Mouse (Mus musculus): ENCODE measurements at regions not wholly inside any gene's neighbourhood (a gene's known extent, or its start where the extent isn't known, plus 50 kb on each side); places are given as distances from the start of the nearest gene placed in this dataset.

GRCm38 (mm10) chr1:151087811-151088511, 94.4 kb upstream of the Gm47985 start:
- no peak for DNase-seq (ENCODE audit: low read depth in 2 of 2, low spot score in 2 of 2)

- DNase-seq (ENCODE audit: low read depth in 2 of 2, low spot score in 2 of 2), result no peak
Observed at GRCm38 (mm10) chr1:151088535-151089125, 93.7 kb upstream of the Gm47985 start.

GRCm38 (mm10) chr1:151092035-151092434, 90.3 kb upstream of the Gm47985 start:
- no peak for DNase-seq (ENCODE audit: low read depth in 2 of 2, low spot score in 2 of 2)

- no peak for DNase-seq (ENCODE audit: low read depth in 2 of 2, low spot score in 2 of 2)
Observed at GRCm38 (mm10) chr1:151095344-151096050, 86.8 kb upstream of the Gm47985 start.

- DNase-seq (ENCODE audit: low read depth in 2 of 2, low spot score in 2 of 2), result peak; percentile 29 to 55
Observed at GRCm38 (mm10) chr1:151096079-151096478, 86.3 kb upstream of the Gm47985 start.

- DNase-seq (ENCODE audit: low read depth in 2 of 2, low spot score in 2 of 2), result no peak
Observed at GRCm38 (mm10) chr1:151097506-151097905, 84.8 kb upstream of the Gm47985 start.

- no peak for DNase-seq (ENCODE audit: low read depth in 2 of 2, low spot score in 2 of 2)
Observed at GRCm38 (mm10) chr1:151098763-151099162, 83.6 kb upstream of the Gm47985 start.

GRCm38 (mm10) chr1:151100565-151101483, 81.5 kb upstream of the Gm47985 start:
- no peak for DNase-seq (ENCODE audit: low read depth in 2 of 2, low spot score in 2 of 2)

GRCm38 (mm10) chr1:151101516-151101915, 80.8 kb upstream of the Gm47985 start:
- no peak for DNase-seq (ENCODE audit: low read depth in 2 of 2, low spot score in 2 of 2)

- DNase-seq (ENCODE audit: low read depth in 2 of 2, low spot score in 2 of 2), result no peak
Observed at GRCm38 (mm10) chr1:151102061-151102460, 80.3 kb upstream of the Gm47985 start.

GRCm38 (mm10) chr1:151102646-151103391, 79.5 kb upstream of the Gm47985 start:
- DNase-seq (ENCODE audit: low read depth in 2 of 2, low spot score in 2 of 2), result no peak

- DNase-seq (ENCODE audit: low read depth in 2 of 2, low spot score in 2 of 2), result no peak
Observed at GRCm38 (mm10) chr1:151103522-151104037, 78.8 kb upstream of the Gm47985 start.

GRCm38 (mm10) chr1:151104346-151104745, 78.0 kb upstream of the Gm47985 start:
- no peak for DNase-seq (ENCODE audit: low read depth in 2 of 2, low spot score in 2 of 2)

- DNase-seq (ENCODE audit: low read depth in 2 of 2, low spot score in 2 of 2), result no peak
Observed at GRCm38 (mm10) chr1:151104806-151105205, 77.5 kb upstream of the Gm47985 start.

- DNase-seq (ENCODE audit: low read depth in 2 of 2, low spot score in 2 of 2), result no peak
Observed at GRCm38 (mm10) chr1:151105251-151105650, 77.1 kb upstream of the Gm47985 start.

GRCm38 (mm10) chr1:151107401-151107800, 74.9 kb upstream of the Gm47985 start:
- DNase-seq (ENCODE audit: low read depth in 2 of 2, low spot score in 2 of 2), result no peak

- DNase-seq (ENCODE audit: low read depth in 2 of 2, low spot score in 2 of 2), result no peak
Observed at GRCm38 (mm10) chr1:151109333-151109732, 73.0 kb upstream of the Gm47985 start.

GRCm38 (mm10) chr1:151110412-151110811, 71.9 kb upstream of the Gm47985 start:
- no peak for DNase-seq (ENCODE audit: low read depth in 2 of 2, low spot score in 2 of 2)

- DNase-seq (ENCODE audit: low read depth in 2 of 2, low spot score in 2 of 2), result no peak
Observed at GRCm38 (mm10) chr1:151111683-151112082, 70.7 kb upstream of the Gm47985 start.

GRCm38 (mm10) chr1:151112390-151112789, 69.9 kb upstream of the Gm47985 start:
- no peak for DNase-seq (ENCODE audit: low read depth in 2 of 2, low spot score in 2 of 2)
